Mouse (Mus musculus): ENCODE data around the gene Prnp. TPM values are rescaled to one million over a fixed set of nuclear protein-coding genes. Genes with fewer than 3 reads are reported as not detected.
A peak's percentile ranks its signal among the peaks of the same experiment; 100 is the strongest.

Prnp gene
- polyA plus RNA-seq, 1 experiment from 2014 or later = 27.7 TPM

- ATAC-seq (ENCODE audit: low read depth) = peak; percentile 32; the same call in 1 of the 2 replicates
- no peak overlapping the region for H3K9ac ChIP-seq (ENCODE audit: low read depth, low read length)
Measured at GRCm38 (mm10) chr2:131939404-131940111, 29.8 kb downstream of the Prnp start.

GRCm38 (mm10) chr2:131940506-131940905 lies 30.8 kb downstream of the Prnp start:
- Histone ChIP-seq H3K9ac (ENCODE audit: low read depth, low read length) (peak overlapping the region; percentile 36), H3K4me3 (ENCODE audit: low read depth, low read length) (no peak overlapping the region), H3K4me2 (ENCODE audit: low read depth, low read length) (peak overlapping the region; percentile 15), H3K27me3 (ENCODE audit: control insufficient read depth, insufficient read depth, low read depth, low read length) (no peaks in the 10 kb centered on the region), H3K4me1 (ENCODE audit: control insufficient read depth, low read depth, low read length) (peaks cover 19% of the 10 kb centered on the region), H3K27ac (ENCODE audit: low read length) (peak overlapping the region; percentile 76), H3K36me3 (ENCODE audit: control insufficient read depth, insufficient read depth) (no peaks in the 10 kb centered on the region), H3K9me3 (replicated peaks; ENCODE audit: control insufficient read depth, low read length) (no peaks in the 10 kb centered on the region)
- 20% methylated on average over 3 of the region's 3 CpGs for WGBS (ENCODE audit: insufficient replicate concordance)
- ATAC-seq (ENCODE audit: low read depth) = peak; percentile 81

More at GRCm38 (mm10) chr2:131939404-131940111, 29.8 kb downstream of the Prnp start:
- Histone ChIP-seq H3K27ac (ENCODE audit: low read length) (no peak overlapping the region), H3K4me1 (ENCODE audit: control insufficient read depth, low read depth, low read length) (peaks cover 19% of the 10 kb centered on the region), H3K27me3 (ENCODE audit: control insufficient read depth, insufficient read depth, low read depth, low read length) (no peaks in the 10 kb centered on the region), H3K9me3 (replicated peaks; ENCODE audit: control insufficient read depth, low read length) (no peaks in the 10 kb centered on the region), H3K4me2 (ENCODE audit: low read depth, low read length) (no peak overlapping the region), H3K36me3 (ENCODE audit: control insufficient read depth, insufficient read depth) (no peaks in the 10 kb centered on the region), H3K4me3 (ENCODE audit: low read depth, low read length) (no peak overlapping the region)
- 32% methylated on average over 8 of the region's 8 CpGs for WGBS (ENCODE audit: insufficient replicate concordance)

GRCm38 (mm10) chr2:131941501-131941900 lies 31.8 kb downstream of the Prnp start:
- peaks cover 19% of the 10 kb centered on the region for H3K4me1 ChIP-seq (ENCODE audit: control insufficient read depth, low read depth, low read length)
- no peak overlapping the region for H3K4me3 ChIP-seq (ENCODE audit: low read depth, low read length)
- H3K27me3 ChIP-seq (ENCODE audit: control insufficient read depth, insufficient read depth, low read depth, low read length) = no peaks in the 10 kb centered on the region
- no peak overlapping the region for H3K4me2 ChIP-seq (ENCODE audit: low read depth, low read length)
- no peaks in the 10 kb centered on the region for H3K36me3 ChIP-seq (ENCODE audit: control insufficient read depth, insufficient read depth)
- no peak overlapping the region for H3K9ac ChIP-seq (ENCODE audit: low read depth, low read length)
- no peak overlapping the region for H3K27ac ChIP-seq (ENCODE audit: low read length)
- no peak for ATAC-seq (ENCODE audit: low read depth)
- no peaks in the 10 kb centered on the region for H3K9me3 ChIP-seq (replicated peaks; ENCODE audit: control insufficient read depth, low read length)
- WGBS (ENCODE audit: insufficient replicate concordance) = 71% methylated on average over 6 of the region's 6 CpGs

DNA sequence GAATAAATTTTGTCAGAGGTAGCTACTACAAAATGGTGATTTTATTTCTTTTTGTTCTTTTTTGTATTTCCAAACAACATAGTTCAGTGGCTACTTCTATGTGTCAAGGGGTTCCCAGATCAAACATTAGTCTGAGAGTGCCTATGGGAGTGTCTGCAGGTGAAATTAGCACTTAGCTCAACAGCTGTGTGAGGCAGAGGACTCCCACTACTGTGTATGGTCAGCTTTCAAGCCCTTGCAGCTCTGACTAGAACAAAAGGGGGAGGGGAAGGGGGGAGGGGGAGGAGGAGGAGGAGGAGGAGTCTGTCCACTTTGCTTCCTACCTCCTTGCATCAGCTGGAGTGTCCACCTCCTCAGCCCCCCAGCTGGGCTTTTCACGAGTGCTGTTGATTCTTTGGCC lies 34.6 kb downstream of the Prnp start:
- 46% methylated on average over 1 of the region's 1 CpGs for WGBS (ENCODE audit: insufficient replicate concordance)
- H3K4me3 ChIP-seq (ENCODE audit: low read depth, low read length) = no peak overlapping the region
- peaks cover 19% of the 10 kb centered on the region for H3K4me1 ChIP-seq (ENCODE audit: control insufficient read depth, low read depth, low read length)
- H3K4me2 ChIP-seq (ENCODE audit: low read depth, low read length) = no peak overlapping the region
- no peak overlapping the region for H3K27ac ChIP-seq (ENCODE audit: low read length)
- H3K36me3 ChIP-seq (ENCODE audit: control insufficient read depth, insufficient read depth) = no peaks in the 10 kb centered on the region
- H3K9me3 ChIP-seq (replicated peaks; ENCODE audit: control insufficient read depth, low read length) = no peaks in the 10 kb centered on the region
- H3K9ac ChIP-seq (ENCODE audit: low read depth, low read length) = no peak overlapping the region
- 0 out of 2 replicates have a peak, but pooled peaks cover 2% of the 10 kb centered on the region for H3K27me3 ChIP-seq (ENCODE audit: control insufficient read depth, insufficient read depth, low read depth, low read length)
- no peak for ATAC-seq (ENCODE audit: low read depth)

DNA sequence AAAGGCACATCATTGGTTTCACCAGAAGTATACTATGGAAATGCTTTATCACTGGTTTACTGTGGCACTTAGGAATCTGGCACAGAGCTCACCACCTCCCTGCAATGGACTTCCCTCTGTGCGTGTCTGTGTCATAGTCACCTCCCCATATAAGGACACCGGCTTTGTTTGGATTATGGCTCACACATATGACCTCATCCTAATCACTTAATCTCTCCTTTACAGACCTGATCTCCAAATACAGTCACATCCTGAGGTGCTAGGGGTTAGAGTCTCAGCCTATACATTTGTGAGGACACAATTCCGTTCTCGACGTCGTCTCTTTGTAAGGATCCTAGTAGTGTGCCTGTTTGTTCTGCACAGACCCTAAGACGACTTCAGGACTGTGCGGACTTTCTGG lies 35.5 kb downstream of the Prnp start:
- Histone ChIP-seq H3K36me3 (ENCODE audit: control insufficient read depth, insufficient read depth) (no peaks in the 10 kb centered on the region), H3K27me3 (ENCODE audit: control insufficient read depth, insufficient read depth, low read depth, low read length) (0 out of 2 replicates have a peak, but pooled peaks cover 2% of the 10 kb centered on the region), H3K9ac (ENCODE audit: low read depth, low read length) (no peak overlapping the region), H3K4me3 (ENCODE audit: low read depth, low read length) (no peak overlapping the region), H3K9me3 (replicated peaks; ENCODE audit: control insufficient read depth, low read length) (no peaks in the 10 kb centered on the region), H3K4me2 (ENCODE audit: low read depth, low read length) (no peak overlapping the region), H3K4me1 (ENCODE audit: control insufficient read depth, low read depth, low read length) (peaks cover 11% of the 10 kb centered on the region), H3K27ac (ENCODE audit: low read length) (no peak overlapping the region)
- ATAC-seq (ENCODE audit: low read depth) = no peak
- 38% methylated on average over 8 of the region's 8 CpGs for WGBS (ENCODE audit: insufficient replicate concordance)

DNA sequence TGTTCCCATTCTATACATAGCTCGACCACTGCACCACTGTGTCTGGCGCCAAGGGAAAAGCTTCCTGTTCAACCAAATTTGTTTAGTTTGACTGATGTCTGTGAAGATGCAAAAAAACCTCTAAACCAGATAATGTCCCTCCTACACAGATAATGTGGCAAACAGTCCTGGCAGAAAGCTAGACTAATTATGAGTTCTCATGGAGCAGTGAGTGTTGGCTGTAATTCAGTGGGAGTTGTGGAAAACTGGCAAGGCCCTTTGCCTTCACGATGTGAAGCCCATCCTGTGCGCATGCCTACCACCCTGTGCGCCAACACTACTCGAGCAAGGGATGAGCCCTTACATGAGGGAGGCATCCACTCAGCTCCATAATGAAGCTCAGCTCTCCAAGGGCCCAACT lies 36.0 kb downstream of the Prnp start:
- Histone ChIP-seq H3K27ac (ENCODE audit: low read length) (no peak overlapping the region), H3K27me3 (ENCODE audit: control insufficient read depth, insufficient read depth, low read depth, low read length) (0 out of 2 replicates have a peak, but pooled peaks cover 2% of the 10 kb centered on the region), H3K9ac (ENCODE audit: low read depth, low read length) (no peak overlapping the region), H3K4me3 (ENCODE audit: low read depth, low read length) (no peak overlapping the region), H3K9me3 (replicated peaks; ENCODE audit: control insufficient read depth, low read length) (no peaks in the 10 kb centered on the region), H3K36me3 (ENCODE audit: control insufficient read depth, insufficient read depth) (no peaks in the 10 kb centered on the region), H3K4me2 (ENCODE audit: low read depth, low read length) (no peak overlapping the region), H3K4me1 (ENCODE audit: control insufficient read depth, low read depth, low read length) (peaks cover 6% of the 10 kb centered on the region)
- no peak for ATAC-seq (ENCODE audit: low read depth)
- 68% methylated on average over 6 of the region's 6 CpGs for WGBS (ENCODE audit: insufficient replicate concordance)

DNA sequence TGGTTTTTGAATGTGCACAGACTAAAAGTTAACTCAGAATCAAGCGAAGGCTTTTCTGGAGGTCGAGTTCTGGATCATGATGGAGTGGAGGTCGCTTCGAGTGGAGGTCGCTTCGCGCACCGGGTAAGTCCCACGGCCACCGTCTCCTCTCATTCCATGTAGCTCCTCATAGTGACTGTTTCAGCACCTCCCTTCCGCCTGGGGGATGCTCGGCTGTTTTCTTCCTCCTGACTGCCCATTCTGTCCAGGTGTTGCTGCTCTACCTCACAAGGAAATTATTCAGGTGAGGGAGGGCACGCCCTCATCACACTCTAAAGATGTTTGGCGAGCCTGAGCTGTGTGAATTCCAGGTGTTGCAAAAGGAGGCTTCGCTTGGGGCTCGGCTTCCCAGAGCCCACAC lies 36.6 kb downstream of the Prnp start:
- no peaks in the 10 kb centered on the region for H3K36me3 ChIP-seq (ENCODE audit: control insufficient read depth, insufficient read depth)
- 0 out of 2 replicates have a peak, but pooled peaks cover 2% of the 10 kb centered on the region for H3K27me3 ChIP-seq (ENCODE audit: control insufficient read depth, insufficient read depth, low read depth, low read length)
- 71% methylated on average over 16 of the region's 16 CpGs for WGBS (ENCODE audit: insufficient replicate concordance)
- no peak overlapping the region for H3K9ac ChIP-seq (ENCODE audit: low read depth, low read length)
- no peak overlapping the region for H3K27ac ChIP-seq (ENCODE audit: low read length)
- no peak overlapping the region for H3K4me2 ChIP-seq (ENCODE audit: low read depth, low read length)
- ATAC-seq (ENCODE audit: low read depth) = no peak
- H3K4me3 ChIP-seq (ENCODE audit: low read depth, low read length) = no peak overlapping the region
- H3K9me3 ChIP-seq (replicated peaks; ENCODE audit: control insufficient read depth, low read length) = no peaks in the 10 kb centered on the region
- peaks cover under 1% of the 10 kb centered on the region; the same call in 1 of the 2 replicates for H3K4me1 ChIP-seq (ENCODE audit: control insufficient read depth, low read depth, low read length)

DNA sequence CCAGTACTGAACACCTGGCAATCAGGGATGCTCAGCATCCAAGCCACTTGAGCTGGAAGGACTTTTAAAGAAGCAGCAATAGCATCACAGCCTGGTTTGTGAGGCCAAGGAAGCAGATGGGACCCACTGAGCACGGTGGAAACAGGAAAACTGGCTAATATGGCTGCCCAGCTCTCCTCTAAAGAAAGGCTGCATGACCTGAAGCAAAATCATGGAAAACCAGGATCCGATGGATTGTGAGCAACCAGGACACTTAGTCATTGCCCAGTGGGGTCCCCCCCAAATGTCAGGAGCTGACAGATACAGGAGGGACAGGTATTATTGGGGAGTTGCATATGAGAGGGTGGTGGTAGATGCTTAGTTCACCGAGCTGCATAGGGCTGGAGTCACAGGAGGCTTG lies 38.4 kb downstream of the Prnp start:
- H3K4me3 ChIP-seq (ENCODE audit: low read depth, low read length) = no peak overlapping the region
- no peaks in the 10 kb centered on the region for H3K4me1 ChIP-seq (ENCODE audit: control insufficient read depth, low read depth, low read length)
- no peak for ATAC-seq (ENCODE audit: low read depth)
- no peak overlapping the region for H3K9ac ChIP-seq (ENCODE audit: low read depth, low read length)
- no peaks in the 10 kb centered on the region for H3K9me3 ChIP-seq (replicated peaks; ENCODE audit: control insufficient read depth, low read length)
- peaks cover 14% of the 10 kb centered on the region for H3K27me3 ChIP-seq (ENCODE audit: control insufficient read depth, insufficient read depth, low read depth, low read length)
- 53% methylated on average over 3 of the region's 3 CpGs for WGBS (ENCODE audit: insufficient replicate concordance)
- no peak overlapping the region for H3K27ac ChIP-seq (ENCODE audit: low read length)
- H3K4me2 ChIP-seq (ENCODE audit: low read depth, low read length) = no peak overlapping the region
- H3K36me3 ChIP-seq (ENCODE audit: control insufficient read depth, insufficient read depth) = no peaks in the 10 kb centered on the region

DNA sequence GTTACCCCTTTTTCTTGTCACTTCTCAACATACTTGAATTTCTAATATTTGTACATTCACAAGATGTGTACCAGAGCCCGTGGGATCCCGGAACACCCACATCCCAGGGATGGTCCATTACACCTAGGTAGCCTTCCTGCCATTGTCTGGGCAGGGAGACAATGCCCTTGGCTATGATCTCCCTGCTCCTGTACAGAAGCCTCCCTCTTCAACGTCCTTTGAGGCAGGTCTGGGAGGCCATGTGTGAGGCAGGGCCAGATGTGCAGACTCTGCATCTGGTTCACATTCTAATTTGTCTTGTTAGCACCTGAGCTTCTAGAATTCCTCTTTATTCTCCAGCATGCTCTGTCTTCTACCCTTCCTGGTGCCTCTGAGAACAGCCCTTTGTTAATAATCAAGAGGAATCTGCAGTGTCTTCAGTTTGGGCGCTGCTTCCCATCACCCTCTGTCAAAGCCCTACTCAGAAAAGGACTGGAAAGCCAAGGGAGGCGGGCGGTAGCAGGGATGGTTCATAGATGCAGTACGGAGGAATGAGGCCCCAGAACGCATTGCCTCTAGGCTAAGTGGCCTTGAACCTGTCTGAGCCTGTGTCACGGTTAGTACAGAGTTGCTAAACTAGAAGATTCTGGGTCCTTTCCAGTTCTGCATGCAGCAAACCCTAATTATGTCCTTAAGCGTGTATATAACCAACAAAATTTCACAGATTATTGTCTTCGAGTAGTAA lies 39.4 kb downstream of the Prnp start:
- H3K36me3 ChIP-seq (ENCODE audit: control insufficient read depth, insufficient read depth) = no peaks in the 10 kb centered on the region
- H3K9me3 ChIP-seq (replicated peaks; ENCODE audit: control insufficient read depth, low read length) = no peaks in the 10 kb centered on the region
- no peak for ATAC-seq (ENCODE audit: low read depth)
- 56% methylated on average over 11 of the region's 11 CpGs for WGBS (ENCODE audit: insufficient replicate concordance)
- H3K27ac ChIP-seq (ENCODE audit: low read length) = no peak overlapping the region
- H3K9ac ChIP-seq (ENCODE audit: low read depth, low read length) = no peak overlapping the region
- no peak overlapping the region for H3K4me2 ChIP-seq (ENCODE audit: low read depth, low read length)
- H3K4me1 ChIP-seq (ENCODE audit: control insufficient read depth, low read depth, low read length) = no peaks in the 10 kb centered on the region
- H3K27me3 ChIP-seq (ENCODE audit: control insufficient read depth, insufficient read depth, low read depth, low read length) = peaks cover 22% of the 10 kb centered on the region
- H3K4me3 ChIP-seq (ENCODE audit: low read depth, low read length) = no peak overlapping the region
